Mouse (Mus musculus): ENCODE results near the gene Sebox.

DNA sequence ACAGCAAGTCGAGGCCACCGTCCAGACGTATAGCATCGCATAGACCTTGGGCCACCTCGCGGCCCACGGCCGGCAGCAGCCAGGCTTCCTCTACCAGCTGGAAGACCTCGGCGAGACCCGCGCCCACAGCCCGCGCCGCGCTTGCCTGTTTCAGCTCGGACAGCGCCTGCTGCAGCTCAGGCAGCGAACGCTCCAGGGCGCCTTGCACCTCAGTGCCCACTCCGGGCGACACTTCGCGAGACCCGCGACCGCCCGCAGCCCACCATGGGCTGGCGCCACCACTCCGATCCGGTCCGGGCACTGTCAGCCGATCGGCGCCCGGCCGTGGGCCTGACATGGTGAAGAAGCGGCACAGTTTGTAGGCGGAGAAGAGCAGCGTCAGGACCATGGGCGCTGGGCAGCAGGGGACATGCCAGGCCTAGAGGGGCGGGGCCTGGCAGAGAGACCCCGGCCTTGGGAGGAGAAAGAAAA lies 6.1 kb upstream of the Sebox start:
- TF ChIP-seq CTCF (IDR thresholded peaks at IDR 0.05; ENCODE audit: insufficient read depth, low read depth, low read length): no peak
- TF ChIP-seq POLR2A (IDR thresholded peaks at IDR 0.05; ENCODE audit: insufficient read depth, low read depth, low read length): no peak

Data from olfactory bulb, adult 2 months (tissue).